Mouse (Mus musculus) thymus, adult 2 months (tissue): ENCODE measurements around the gene Rnf113a2. TPM values are rescaled to one million over a fixed set of nuclear protein-coding genes. Genes with fewer than 3 reads are reported as not detected.

Source experiments
- DNase-seq: peaks from one replicate; pipeline ENCODE4 v3.0.0; 2021
- H3K27ac ChIP-seq: fragments of 200-500 bp; 2 replicates; pipeline ENCODE4 v1.5.1; 2012; ENCODE audit warnings: low read length, control low read depth; ENCODE audit not compliant: control insufficient read depth, insufficient read depth
- H3K27me3 ChIP-seq: fragments of 200-500 bp; 2 replicates; pipeline ENCODE4 v1.6.1; 2012; ENCODE audit warnings: mild to moderate bottlenecking, low read length, moderate library complexity, mixed read lengths; ENCODE audit not compliant: control insufficient read depth, insufficient read depth
- H3K36me3 ChIP-seq: fragments of 200-500 bp; 2 replicates; pipeline ENCODE4 v1.6.1; 2012; ENCODE audit warnings: mild to moderate bottlenecking, low read length, moderate library complexity; ENCODE audit not compliant: control insufficient read depth, insufficient read depth
- H3K4me1 ChIP-seq: fragments of 200-500 bp; replicated peaks from 2 replicates; pipeline ENCODE4 v1.6.1; 2012; ENCODE audit warnings: low read length; ENCODE audit not compliant: control insufficient read depth, insufficient read depth
- H3K4me3 ChIP-seq: fragments of 200-500 bp; 2 replicates; pipeline ENCODE4 v1.5.1; 2012; ENCODE audit warnings: mild to moderate bottlenecking, low read length, control low read depth, moderate library complexity; ENCODE audit not compliant: control insufficient read depth, insufficient read depth
- CTCF ChIP-seq: fragments of 200-500 bp; IDR thresholded peaks from 2 replicates; pipeline ENCODE4 v1.5.1; 2012; ENCODE audit warnings: mild to moderate bottlenecking, control low read depth, low read length, moderate library complexity, borderline replicate concordance; ENCODE audit not compliant: control insufficient read depth, poor library complexity, insufficient read depth; ENCODE audit errors: extremely low read depth
- POLR2A ChIP-seq: fragments of 200-500 bp; IDR thresholded peaks from 2 replicates; pipeline ENCODE4 v1.6.1; 2012; ENCODE audit warnings: mild to moderate bottlenecking, low read length, control low read depth, moderate library complexity; ENCODE audit not compliant: control insufficient read depth, poor library complexity, insufficient read depth; ENCODE audit errors: extremely low read depth
- WGBS: fragments of 180-500 bp; shearing (Covaris S2); methylation state at CpG from one replicate; pipeline ENCODE4 v1.1.7; 2018; 5-methylcytosine and 5-hydroxymethylcytosine counted together
- polyA plus RNA-seq: library from polyadenylated mRNA; depleted of rRNA; stranded (reverse); fragments of >200 nt; gene quantifications from 2 replicates; pipeline ENCODE4 v1.2.3, GENCODE M21; 2012; rRNA removed

Rnf113a2 gene
- polyA plus RNA-seq, result 7.1 and 7.6 TPM in 2 replicates

- TF ChIP-seq CTCF (no peak), POLR2A (peak; percentile 72)
- Histone ChIP-seq H3K4me1 (peaks cover 8% of the 10 kb centered on the region), H3K27ac (peak within 1 kb of the TSS; percentile 35), H3K36me3 (no peaks in the 10 kb centered on the region), H3K4me3 (peak within 1 kb of the TSS; percentile 74), H3K27me3 (no peaks in the 10 kb centered on the region)
- 4% methylated on average over 50 of the region's 50 CpGs for WGBS
- DNase-seq, result peak; percentile 83
Measured at GRCm38 (mm10) chr12:84416834-84417604, at the start of gene Rnf113a2. Rnf113a2 (plus strand) TSS chr12:84417196.

GRCm38 (mm10) chr12:84371647-84372046 is 45.3 kb upstream of the Rnf113a2 start:
- TF ChIP-seq POLR2A (no peak), CTCF (no peak)
- no peak overlapping the region for H3K4me3 ChIP-seq
- no peaks in the 10 kb centered on the region for H3K27me3 ChIP-seq
- H3K4me1 ChIP-seq, result no peaks in the 10 kb centered on the region
- peaks cover 60% of the 10 kb centered on the region for H3K36me3 ChIP-seq
- DNase-seq, result no peak
- H3K27ac ChIP-seq, result no peak overlapping the region
- WGBS, result 97% methylated on average over 5 of the region's 5 CpGs

GRCm38 (mm10) chr12:84373831-84374481 is 43.0 kb upstream of the Rnf113a2 start:
- no peak for TF ChIP-seq CTCF
- no peak for TF ChIP-seq POLR2A

GRCm38 (mm10) chr12:84382369-84382768 is 34.6 kb upstream of the Rnf113a2 start:
- DNase-seq, result no peak
- 98% methylated on average over 4 of the region's 4 CpGs for WGBS
- no peak for TF ChIP-seq CTCF
- TF ChIP-seq POLR2A, result no peak
- no peak overlapping the region for H3K4me3 ChIP-seq
- no peak overlapping the region for H3K27ac ChIP-seq
- no peaks in the 10 kb centered on the region for H3K4me1 ChIP-seq
- no peaks in the 10 kb centered on the region for H3K27me3 ChIP-seq
- H3K36me3 ChIP-seq, result peaks cover 51% of the 10 kb centered on the region

More at GRCm38 (mm10) chr12:84373831-84374481, 43.0 kb upstream of the Rnf113a2 start:
- Histone ChIP-seq H3K27ac (no peak overlapping the region), H3K27me3 (no peaks in the 10 kb centered on the region), H3K4me3 (no peak overlapping the region), H3K4me1 (no peaks in the 10 kb centered on the region), H3K36me3 (peaks cover 83% of the 10 kb centered on the region)
- DNase-seq, result no peak
- 97% methylated on average over 6 of the region's 6 CpGs for WGBS

- no peak overlapping the region for H3K4me3 ChIP-seq
- peaks cover 11% of the 10 kb centered on the region for H3K4me1 ChIP-seq
- no peak overlapping the region for H3K27ac ChIP-seq
- TF ChIP-seq POLR2A (no peak), CTCF (no peak)
- no peaks in the 10 kb centered on the region for H3K27me3 ChIP-seq
- DNase-seq, result no peak
- H3K36me3 ChIP-seq, result peaks cover 36% of the 10 kb centered on the region
- WGBS, result 66% methylated on average over 5 of the region's 5 CpGs
Measured at GRCm38 (mm10) chr12:84384644-84385081, 32.3 kb upstream of the Rnf113a2 start.

- WGBS, result 98% methylated on average over 4 of the region's 4 CpGs
- H3K27ac ChIP-seq, result no peak overlapping the region
- DNase-seq, result no peak
- H3K4me3 ChIP-seq, result no peak overlapping the region
- H3K36me3 ChIP-seq, result peaks cover 37% of the 10 kb centered on the region
- peaks cover 11% of the 10 kb centered on the region for H3K4me1 ChIP-seq
- H3K27me3 ChIP-seq, result no peaks in the 10 kb centered on the region
- TF ChIP-seq CTCF, result no peak
- TF ChIP-seq POLR2A, result no peak
Measured at GRCm38 (mm10) chr12:84385408-84385807, 31.6 kb upstream of the Rnf113a2 start.
